Mouse (Mus musculus): Measurements from ENCODE around the gene Tlr4. TPM values are rescaled to one million over a fixed set of nuclear protein-coding genes. Genes with fewer than 3 reads are reported as not detected.

Gene Tlr4
- 1.7 TPM for polyA plus RNA-seq (2017; shearing (Covaris generic))

GRCm38 (mm10) chr4:66827463-66828162 is at the start of gene Tlr4:
Tlr4 (plus strand) TSS chr4:66827584.

Data from activated CD4-positive, CD25-positive, alpha-beta regulatory T cell, adult 9 weeks (primary cell).